Mouse (Mus musculus): ENCODE measurements around the gene Tk1.

DNA sequence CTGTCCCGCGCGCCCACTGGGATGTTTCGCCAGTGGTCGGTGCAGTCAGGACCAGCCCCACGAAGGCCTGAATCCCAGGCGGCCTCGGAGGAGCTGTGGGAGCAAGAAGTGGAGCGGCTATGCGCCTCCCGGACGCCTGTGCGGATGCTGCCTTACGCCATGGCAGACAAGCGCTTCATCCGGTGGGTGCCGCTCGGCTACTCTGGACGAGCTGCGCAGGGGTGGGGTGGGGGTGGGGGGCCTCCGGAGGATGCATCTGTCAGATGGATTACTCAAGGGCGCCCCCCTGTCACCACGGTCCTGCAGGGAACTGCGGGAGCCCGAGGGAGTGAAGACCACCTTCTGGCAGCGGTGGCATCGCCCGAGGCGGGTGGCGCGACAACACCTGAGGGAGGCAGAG is 42.8 kb downstream of the Tk1 start:
- TF ChIP-seq CTCF (IDR thresholded peaks at IDR 0.05; ENCODE audit: extremely low read depth, insufficient read depth, insufficient read length, insufficient replicate concordance): peak; percentile 60
- peak; percentile 73 for TF ChIP-seq POLR2A (IDR thresholded peaks at IDR 0.05; ENCODE audit: low read depth, low read length)
